Mouse (Mus musculus): ENCODE measurements around the gene Lgals7. TPM values are rescaled to one million over a fixed set of nuclear protein-coding genes. Genes with fewer than 3 reads are reported as not detected.

The Lgals7 gene
- polyA plus RNA-seq, 1 experiment from 2014 or later = 0.34 TPM

DNA sequence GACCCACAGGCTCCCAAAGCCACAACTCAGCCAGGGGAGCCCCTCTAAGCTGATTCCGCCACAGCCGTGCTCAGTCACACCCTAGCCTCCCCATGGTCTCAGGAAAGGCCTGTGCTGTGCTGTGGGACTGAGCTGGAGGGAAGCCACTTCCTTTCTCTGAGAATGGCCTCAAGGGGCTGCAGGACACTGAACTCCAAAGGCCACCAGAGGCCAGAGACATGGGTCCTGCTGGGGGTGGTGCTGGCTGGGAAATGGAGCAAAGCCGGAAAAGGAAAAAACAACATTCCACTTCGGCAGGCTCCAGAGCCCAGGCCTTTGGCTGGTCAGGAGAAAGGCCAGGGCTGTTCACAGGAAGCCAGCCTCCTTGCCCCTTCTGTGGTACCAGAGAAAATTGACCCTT is 48.0 kb downstream of the Lgals7 start:
- peak overlapping the region; percentile 66; the same call in 1 of the 2 replicates for H3K27ac ChIP-seq (ENCODE audit: low read depth)

DNA sequence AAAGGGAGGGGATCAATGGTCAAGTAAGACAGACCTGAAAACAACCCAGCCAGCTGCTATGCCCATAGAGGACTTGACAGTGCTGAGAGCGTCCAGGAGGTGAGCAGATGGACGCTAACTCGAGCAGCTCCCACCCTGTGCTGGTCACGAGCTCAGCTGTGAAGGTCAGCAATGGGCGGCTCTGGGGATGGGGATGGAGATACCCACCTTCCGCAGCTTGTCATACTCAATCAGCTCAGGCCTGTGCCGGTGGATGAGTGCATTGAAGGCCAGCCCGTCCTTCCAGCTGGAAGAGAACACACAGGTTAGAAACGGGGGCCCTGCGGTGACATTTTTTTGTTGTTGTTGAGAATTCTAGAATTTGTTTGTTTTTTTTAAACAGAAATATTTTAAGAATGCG is 49.5 kb downstream of the Lgals7 start:
- no peak overlapping the region for H3K4me3 ChIP-seq (ENCODE audit: low read depth, low read length)
- no peak overlapping the region for H3K9ac ChIP-seq (replicated peaks)
- no peak for TF ChIP-seq CTCF (IDR thresholded peaks at IDR 0.05; ENCODE audit: low read depth)
- H3K9me3 ChIP-seq (ENCODE audit: low read length) = no peaks in the 10 kb centered on the region
- 89% methylated on average over 11 of the region's 11 CpGs for WGBS (ENCODE audit: insufficient replicate concordance)
- H3K27me3 ChIP-seq (ENCODE audit: insufficient read depth, low read length) = no peaks in the 10 kb centered on the region
- peaks cover 11% of the 10 kb centered on the region for H3K4me1 ChIP-seq (ENCODE audit: insufficient read depth)
- H3K27ac ChIP-seq (ENCODE audit: low read depth) = no peak overlapping the region; the same call in 1 of the 2 replicates
- DNase-seq (no peak), ATAC-seq (no peak)
- no peak overlapping the region for H3K4me2 ChIP-seq (ENCODE audit: low read depth, low read length)
- peaks cover 80% of the 10 kb centered on the region for H3K36me3 ChIP-seq (replicated peaks; ENCODE audit: insufficient read depth, low read length)

More for the DNA sequence above, 48.0 kb downstream of the Lgals7 start:
- Histone ChIP-seq H3K9me3 (ENCODE audit: low read length) (no peaks in the 10 kb centered on the region), H3K27me3 (ENCODE audit: insufficient read depth, low read length) (no peaks in the 10 kb centered on the region), H3K36me3 (replicated peaks; ENCODE audit: insufficient read depth, low read length) (peaks cover 94% of the 10 kb centered on the region), H3K9ac (replicated peaks) (no peak overlapping the region), H3K4me3 (ENCODE audit: low read depth, low read length) (no peak overlapping the region), H3K4me1 (ENCODE audit: insufficient read depth) (no peaks in the 10 kb centered on the region), H3K4me2 (ENCODE audit: low read depth, low read length) (no peak overlapping the region)
- ATAC-seq (peak; percentile 72), DNase-seq (peak; percentile 39)
- TF ChIP-seq EP300 (IDR thresholded peaks at IDR 0.05; ENCODE audit: low read depth) = peak; percentile 41; the same call in 1 of the 2 replicates
- TF ChIP-seq CTCF (IDR thresholded peaks at IDR 0.05; ENCODE audit: low read depth) = no peak
- 83% methylated on average over 4 of the region's 4 CpGs for WGBS (ENCODE audit: insufficient replicate concordance)

Other genes with a start within 250 kb of the Lgals7 start
- gene Acp7, start 232.5 kb upstream of the Lgals7 start, polyA plus RNA-seq (2015; fragmentation: Nextera tagmentation; extraction: Ambion mirVana) = not detected in 2 replicates
- gene Fbxo27, start 171.0 kb upstream of the Lgals7 start, polyA plus RNA-seq (2015; fragmentation: Nextera tagmentation; extraction: Ambion mirVana) = 0.19 and 0.24 TPM in 2 replicates
- gene Fbxo17, start 147.0 kb upstream of the Lgals7 start, polyA plus RNA-seq (2015; fragmentation: Nextera tagmentation; extraction: Ambion mirVana) = 0.90 and 1.0 TPM in 2 replicates
- 77.2 and 83.9 TPM in 2 replicates for gene Mrps12, start 122.0 kb upstream of the Lgals7 start, polyA plus RNA-seq (2015; fragmentation: Nextera tagmentation; extraction: Ambion mirVana)
- gene Sars2, start 121.9 kb upstream of the Lgals7 start, polyA plus RNA-seq (2015; fragmentation: Nextera tagmentation; extraction: Ambion mirVana) = 7.9 and 8.5 TPM in 2 replicates
- not detected in 2 replicates for gene Ccer2, start 107.7 kb upstream of the Lgals7 start, polyA plus RNA-seq (2015; fragmentation: Nextera tagmentation; extraction: Ambion mirVana)
- 20.5 and 22.7 TPM in 2 replicates for gene Sirt2, start 97.1 kb upstream of the Lgals7 start, polyA plus RNA-seq (2015; fragmentation: Nextera tagmentation; extraction: Ambion mirVana)
- gene Nfkbib, start 96.3 kb upstream of the Lgals7 start, polyA plus RNA-seq (2015; fragmentation: Nextera tagmentation; extraction: Ambion mirVana) = 25.1 and 26.9 TPM in 2 replicates
- gene Rinl, start 74.9 kb upstream of the Lgals7 start, polyA plus RNA-seq (2015; fragmentation: Nextera tagmentation; extraction: Ambion mirVana) = 7.2 and 7.6 TPM in 2 replicates
- 82.0 and 88.6 TPM in 2 replicates for gene Hnrnpl, start 55.3 kb upstream of the Lgals7 start, polyA plus RNA-seq (2015; fragmentation: Nextera tagmentation; extraction: Ambion mirVana)
- gene Ech1, start 38.6 kb upstream of the Lgals7 start, polyA plus RNA-seq (2015; fragmentation: Nextera tagmentation; extraction: Ambion mirVana) = 534 and 566 TPM in 2 replicates
- 19.5 and 21.3 TPM in 2 replicates for gene Lgals4, start 30.0 kb upstream of the Lgals7 start, polyA plus RNA-seq (2015; fragmentation: Nextera tagmentation; extraction: Ambion mirVana)
- gene Capn12, start 17.6 kb downstream of the Lgals7 start, polyA plus RNA-seq (2015; fragmentation: Nextera tagmentation; extraction: Ambion mirVana) = 0.09 and 0.23 TPM in 2 replicates
- 76.3 and 81.2 TPM in 2 replicates for gene Actn4, start 98.5 kb downstream of the Lgals7 start, polyA plus RNA-seq (2015; fragmentation: Nextera tagmentation; extraction: Ambion mirVana)
- 162 and 166 TPM in 2 replicates for gene Eif3k, start 118.0 kb downstream of the Lgals7 start, polyA plus RNA-seq (2015; fragmentation: Nextera tagmentation; extraction: Ambion mirVana)
- gene Map4k1, start 118.2 kb downstream of the Lgals7 start, polyA plus RNA-seq (2015; fragmentation: Nextera tagmentation; extraction: Ambion mirVana) = 11.9 and 16.5 TPM in 2 replicates